Mouse (Mus musculus): ENCODE measurements at regions not wholly inside any gene's neighbourhood (a gene's known extent, or its start where the extent isn't known, plus 50 kb on each side); places are given as distances from the start of the nearest gene placed in this dataset.

- no peak overlapping the region for H3K27ac ChIP-seq (ENCODE audit: control insufficient read depth, insufficient read depth, low read length)
Measured at GRCm38 (mm10) chr15:62659096-62659495, 1185.9 kb downstream of the Gsdmc2 start.

GRCm38 (mm10) chr15:62658695-62659094, 1186.3 kb downstream of the Gsdmc2 start:
- no peaks in the 10 kb centered on the region for H3K27me3 ChIP-seq (ENCODE audit: control insufficient read depth, insufficient read depth, low read length)
- no peaks in the 10 kb centered on the region for H3K36me3 ChIP-seq (ENCODE audit: control insufficient read depth, insufficient read depth, low read length)
- no peaks in the 10 kb centered on the region for H3K4me1 ChIP-seq (replicated peaks; ENCODE audit: control insufficient read depth, insufficient read depth, low read length)
- H3K27ac ChIP-seq (ENCODE audit: control insufficient read depth, insufficient read depth, low read length), result no peak overlapping the region
- whole genome bisulfite sequencing, result 89% methylated on average over 1 of the region's 1 CpGs
- TF ChIP-seq CTCF (IDR thresholded peaks at IDR 0.05; ENCODE audit: borderline replicate concordance, control insufficient read depth, extremely low read depth, insufficient read depth, low read length, poor library complexity) (no peak), POLR2A (IDR thresholded peaks at IDR 0.05; ENCODE audit: control insufficient read depth, extremely low read depth, insufficient read depth, low read length, poor library complexity) (no peak)
- no peak overlapping the region for H3K4me3 ChIP-seq (ENCODE audit: control insufficient read depth, insufficient read depth, low read length)
- DNase-seq, result no peak

More at GRCm38 (mm10) chr15:62659096-62659495, 1185.9 kb downstream of the Gsdmc2 start:
- TF ChIP-seq CTCF (IDR thresholded peaks at IDR 0.05; ENCODE audit: borderline replicate concordance, control insufficient read depth, extremely low read depth, insufficient read depth, low read length, poor library complexity) (no peak), POLR2A (IDR thresholded peaks at IDR 0.05; ENCODE audit: control insufficient read depth, extremely low read depth, insufficient read depth, low read length, poor library complexity) (no peak)
- H3K4me3 ChIP-seq (ENCODE audit: control insufficient read depth, insufficient read depth, low read length), result no peak overlapping the region
- H3K27me3 ChIP-seq (ENCODE audit: control insufficient read depth, insufficient read depth, low read length), result no peaks in the 10 kb centered on the region
- no peak for DNase-seq
- H3K36me3 ChIP-seq (ENCODE audit: control insufficient read depth, insufficient read depth, low read length), result no peaks in the 10 kb centered on the region
- 88% methylated on average over 4 of the region's 4 CpGs for WGBS
- no peaks in the 10 kb centered on the region for H3K4me1 ChIP-seq (replicated peaks; ENCODE audit: control insufficient read depth, insufficient read depth, low read length)

GRCm38 (mm10) chr15:62646476-62647168, 1198.4 kb downstream of the Gsdmc2 start:
- DNase-seq, result no peak
- TF ChIP-seq CTCF (IDR thresholded peaks at IDR 0.05; ENCODE audit: borderline replicate concordance, control insufficient read depth, extremely low read depth, insufficient read depth, low read length, poor library complexity), result no peak
- no peak for TF ChIP-seq POLR2A (IDR thresholded peaks at IDR 0.05; ENCODE audit: control insufficient read depth, extremely low read depth, insufficient read depth, low read length, poor library complexity)
- no peak overlapping the region for H3K4me3 ChIP-seq (ENCODE audit: control insufficient read depth, insufficient read depth, low read length)
- no peaks in the 10 kb centered on the region for H3K4me1 ChIP-seq (replicated peaks; ENCODE audit: control insufficient read depth, insufficient read depth, low read length)
- no peak overlapping the region for H3K27ac ChIP-seq (ENCODE audit: control insufficient read depth, insufficient read depth, low read length)
- no peaks in the 10 kb centered on the region for H3K36me3 ChIP-seq (ENCODE audit: control insufficient read depth, insufficient read depth, low read length)
- H3K27me3 ChIP-seq (ENCODE audit: control insufficient read depth, insufficient read depth, low read length), result no peaks in the 10 kb centered on the region
- 96% methylated on average over 6 of the region's 6 CpGs for WGBS

GRCm38 (mm10) chr15:62644744-62645143, 1200.2 kb downstream of the Gsdmc2 start:
- TF ChIP-seq POLR2A (IDR thresholded peaks at IDR 0.05; ENCODE audit: control insufficient read depth, extremely low read depth, insufficient read depth, low read length, poor library complexity) (no peak), CTCF (IDR thresholded peaks at IDR 0.05; ENCODE audit: borderline replicate concordance, control insufficient read depth, extremely low read depth, insufficient read depth, low read length, poor library complexity) (no peak)
- Histone ChIP-seq H3K36me3 (ENCODE audit: control insufficient read depth, insufficient read depth, low read length) (no peaks in the 10 kb centered on the region), H3K27me3 (ENCODE audit: control insufficient read depth, insufficient read depth, low read length) (no peaks in the 10 kb centered on the region), H3K4me1 (replicated peaks; ENCODE audit: control insufficient read depth, insufficient read depth, low read length) (no peaks in the 10 kb centered on the region), H3K4me3 (ENCODE audit: control insufficient read depth, insufficient read depth, low read length) (no peak overlapping the region), H3K27ac (ENCODE audit: control insufficient read depth, insufficient read depth, low read length) (no peak overlapping the region)
- WGBS, result 86% methylated on average over 2 of the region's 2 CpGs
- no peak for DNase-seq

- Histone ChIP-seq H3K27me3 (ENCODE audit: control insufficient read depth, insufficient read depth, low read length) (no peaks in the 10 kb centered on the region), H3K27ac (ENCODE audit: control insufficient read depth, insufficient read depth, low read length) (no peak overlapping the region), H3K4me1 (replicated peaks; ENCODE audit: control insufficient read depth, insufficient read depth, low read length) (no peaks in the 10 kb centered on the region), H3K4me3 (ENCODE audit: control insufficient read depth, insufficient read depth, low read length) (no peak overlapping the region), H3K36me3 (ENCODE audit: control insufficient read depth, insufficient read depth, low read length) (no peaks in the 10 kb centered on the region)
- DNase-seq, result no peak
- 26% methylated on average over 1 of the region's 1 CpGs for WGBS
- TF ChIP-seq POLR2A (IDR thresholded peaks at IDR 0.05; ENCODE audit: control insufficient read depth, extremely low read depth, insufficient read depth, low read length, poor library complexity) (no peak), CTCF (IDR thresholded peaks at IDR 0.05; ENCODE audit: borderline replicate concordance, control insufficient read depth, extremely low read depth, insufficient read depth, low read length, poor library complexity) (no peak)
Measured at GRCm38 (mm10) chr15:62644296-62644695, 1200.7 kb downstream of the Gsdmc2 start.

- H3K4me3 ChIP-seq (ENCODE audit: control insufficient read depth, insufficient read depth, low read length), result no peak overlapping the region
- H3K36me3 ChIP-seq (ENCODE audit: control insufficient read depth, insufficient read depth, low read length), result no peaks in the 10 kb centered on the region
- TF ChIP-seq CTCF (IDR thresholded peaks at IDR 0.05; ENCODE audit: borderline replicate concordance, control insufficient read depth, extremely low read depth, insufficient read depth, low read length, poor library complexity), result no peak
- TF ChIP-seq POLR2A (IDR thresholded peaks at IDR 0.05; ENCODE audit: control insufficient read depth, extremely low read depth, insufficient read depth, low read length, poor library complexity), result no peak
- no peaks in the 10 kb centered on the region for H3K4me1 ChIP-seq (replicated peaks; ENCODE audit: control insufficient read depth, insufficient read depth, low read length)
- WGBS, result 92% methylated on average over 7 of the region's 7 CpGs
- no peak for DNase-seq
- H3K27me3 ChIP-seq (ENCODE audit: control insufficient read depth, insufficient read depth, low read length), result no peaks in the 10 kb centered on the region
- H3K27ac ChIP-seq (ENCODE audit: control insufficient read depth, insufficient read depth, low read length), result no peak overlapping the region
Measured at GRCm38 (mm10) chr15:62641051-62641710, 1203.8 kb downstream of the Gsdmc2 start.
